Mouse (Mus musculus) neural tube, embryonic 12.5 days (tissue): ENCODE measurements at regions not wholly inside any gene's neighbourhood (a gene's known extent, or its start where the extent isn't known, plus 50 kb on each side); places are given as distances from the start of the nearest gene placed in this dataset.

ENCODE experiments used
- ATAC-seq: fragments of 200-750 bp; cut with Nextera tagmentation; 2 replicates; pipeline ENCODE4 v1.8.0; 2017; ENCODE audit warnings: low read depth, mild to moderate bottlenecking, moderate TSS enrichment, moderate library complexity; ENCODE audit not compliant: low FRiP score
- H3K27ac ChIP-seq: fragments of 300-500 bp; sonication (generic); 2 replicates; pipeline ENCODE4 v1.5.1; 2016
- H3K27me3 ChIP-seq: fragments of 300-500 bp; sonication (generic); replicated peaks from 2 replicates; pipeline ENCODE4 v1.6.1; 2016; ENCODE audit warnings: mild to moderate bottlenecking
- H3K36me3 ChIP-seq: fragments of 300-500 bp; sonication (generic); 2 replicates; pipeline ENCODE4 v1.6.1; 2016; ENCODE audit warnings: mild to moderate bottlenecking
- H3K4me1 ChIP-seq: fragments of 300-500 bp; sonication (generic); 2 replicates; pipeline ENCODE4 v1.6.1; 2016
- H3K4me2 ChIP-seq: fragments of 300-500 bp; sonication (generic); replicated peaks from 2 replicates; pipeline ENCODE4 v1.6.1; 2016; ENCODE audit warnings: mild to moderate bottlenecking
- H3K4me3 ChIP-seq: fragments of 300-500 bp; sonication (generic); 2 replicates; pipeline ENCODE4 v1.5.1; 2016
- H3K9ac ChIP-seq: fragments of 300-500 bp; sonication (generic); 2 replicates; pipeline ENCODE4 v1.6.1; 2016; ENCODE audit warnings: mild to moderate bottlenecking
- H3K9me3 ChIP-seq: fragments of 300-500 bp; sonication (generic); 2 replicates; pipeline ENCODE4 v1.6.1; 2016; ENCODE audit warnings: mild to moderate bottlenecking
- WGBS: fragments of 180-500 bp; shearing (Covaris S2); methylation state at CpG from one replicate; pipeline ENCODE4 v1.1.7; 2016; 5-methylcytosine and 5-hydroxymethylcytosine counted together

DNA sequence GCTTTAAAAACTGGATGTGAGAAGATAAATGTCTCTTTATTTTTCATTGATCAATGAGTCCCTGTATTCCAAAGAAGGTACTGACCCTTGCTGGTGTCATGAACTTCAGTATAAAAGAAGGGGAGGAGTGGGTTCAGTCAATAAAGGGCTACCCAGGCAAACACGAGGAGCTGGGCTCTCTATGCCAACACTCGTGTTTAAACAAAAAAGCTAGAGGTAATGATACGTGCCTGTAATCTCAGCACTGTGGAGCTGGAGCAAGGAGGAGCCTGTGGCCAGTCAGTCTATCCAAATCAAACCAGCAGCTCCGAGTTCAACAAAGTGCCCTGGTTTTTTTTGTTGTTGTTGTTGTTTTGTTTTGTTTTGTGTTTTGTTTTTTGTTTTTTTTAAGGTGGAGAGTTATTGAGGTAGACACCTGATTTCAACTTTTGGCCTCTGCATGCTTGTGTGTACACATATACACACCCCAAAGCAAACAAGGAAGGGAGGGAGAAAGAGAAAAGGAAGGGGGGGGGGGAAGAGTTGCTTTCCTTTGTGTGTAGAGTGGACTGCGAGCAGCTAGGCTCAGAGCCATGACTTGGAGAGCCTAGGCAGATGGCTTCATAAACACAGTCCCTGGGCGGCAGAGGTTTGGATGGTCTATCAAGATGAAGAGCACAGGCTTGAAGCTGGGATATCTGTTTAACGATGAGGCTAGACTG lies 174.2 kb upstream of the Cxcr4 start:
- H3K9me3 ChIP-seq, result no peaks in the 10 kb centered on the region
- no peak overlapping the region for H3K9ac ChIP-seq
- H3K4me3 ChIP-seq, result no peak overlapping the region
- no peak for ATAC-seq
- no peak overlapping the region for H3K4me2 ChIP-seq
- no peaks in the 10 kb centered on the region for H3K36me3 ChIP-seq
- WGBS, result 47% methylated on average over 7 of the region's 7 CpGs
- peaks cover 14% of the 10 kb centered on the region; the same call in 1 of the 2 replicates for H3K27me3 ChIP-seq
- no peak overlapping the region for H3K27ac ChIP-seq
- H3K4me1 ChIP-seq, result no peaks in the 10 kb centered on the region

DNA sequence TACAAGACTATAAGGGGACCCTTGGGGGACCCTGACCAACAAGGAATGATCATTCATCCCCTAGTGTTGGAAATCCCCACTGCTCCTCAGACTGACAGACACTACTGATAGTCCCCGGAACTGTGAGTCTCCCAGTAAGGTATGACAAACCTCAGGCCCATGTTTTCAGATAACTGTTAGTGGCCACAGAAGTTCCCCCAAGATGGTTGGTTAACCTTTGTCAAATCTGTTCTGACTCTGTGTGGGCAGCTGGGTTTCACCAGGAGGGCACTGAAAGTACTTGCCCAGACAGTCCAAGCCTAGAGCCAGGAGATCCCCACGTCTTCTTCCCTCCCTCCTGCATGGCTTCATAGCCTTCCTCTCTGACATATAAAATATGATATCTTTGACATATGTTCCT lies 173.5 kb upstream of the Cxcr4 start:
- Histone ChIP-seq H3K36me3 (no peaks in the 10 kb centered on the region), H3K9me3 (no peaks in the 10 kb centered on the region), H3K4me2 (no peak overlapping the region), H3K9ac (no peak overlapping the region), H3K4me1 (no peaks in the 10 kb centered on the region), H3K27ac (no peak overlapping the region), H3K27me3 (peaks cover 14% of the 10 kb centered on the region; the same call in 1 of the 2 replicates), H3K4me3 (no peak overlapping the region)
- 77% methylated on average over 2 of the region's 2 CpGs for WGBS
- ATAC-seq, result no peak

DNA sequence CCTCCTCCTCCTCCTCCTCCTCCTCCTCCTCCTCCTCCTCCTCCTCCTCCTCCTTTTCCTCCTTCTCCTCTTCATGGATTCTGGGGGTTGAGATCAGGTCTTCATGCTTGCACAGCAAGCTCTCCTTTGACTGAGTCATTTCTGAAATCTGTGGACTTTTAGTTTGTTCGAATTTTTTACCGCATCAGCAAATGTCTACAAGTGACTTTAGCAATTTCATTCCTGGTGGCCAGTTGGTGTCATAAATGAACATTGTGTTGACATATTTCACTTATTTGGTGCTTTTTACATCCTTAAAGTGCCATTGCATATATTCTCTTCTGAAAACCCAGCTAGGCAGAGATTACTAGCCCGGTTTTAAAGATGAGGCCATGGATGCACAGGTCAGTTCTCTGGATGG lies 173.0 kb upstream of the Cxcr4 start:
- Histone ChIP-seq H3K4me2 (no peak overlapping the region), H3K9me3 (no peaks in the 10 kb centered on the region), H3K4me1 (no peaks in the 10 kb centered on the region), H3K27me3 (peaks cover 14% of the 10 kb centered on the region; the same call in 1 of the 2 replicates), H3K36me3 (no peaks in the 10 kb centered on the region), H3K27ac (no peak overlapping the region), H3K4me3 (no peak overlapping the region), H3K9ac (no peak overlapping the region)
- no peak for ATAC-seq
- WGBS, result 90% methylated on average over 3 of the region's 3 CpGs

DNA sequence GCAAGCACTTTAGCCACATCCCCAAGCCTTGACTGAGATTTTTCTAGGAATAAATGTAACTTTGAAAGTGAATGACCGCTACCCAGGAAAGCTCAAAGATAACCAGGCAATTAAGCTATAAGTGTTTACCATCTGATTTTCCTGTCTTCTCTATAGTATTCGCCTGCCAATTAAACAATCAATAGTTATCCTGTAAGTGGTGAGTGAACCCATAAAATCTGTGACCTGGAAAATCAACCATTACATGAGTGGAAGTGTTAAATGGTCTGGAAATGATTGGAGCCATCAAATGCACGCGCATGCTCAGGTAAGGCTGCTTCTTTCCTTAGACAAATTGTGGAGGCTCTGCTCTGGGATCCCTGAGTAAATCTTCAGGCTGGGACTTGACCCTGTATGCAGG lies 170.8 kb upstream of the Cxcr4 start:
- ATAC-seq, result no peak
- Histone ChIP-seq H3K9me3 (no peaks in the 10 kb centered on the region), H3K27me3 (peaks cover 12% of the 10 kb centered on the region; the same call in 1 of the 2 replicates), H3K27ac (no peak overlapping the region), H3K36me3 (no peaks in the 10 kb centered on the region), H3K9ac (no peak overlapping the region), H3K4me3 (no peak overlapping the region), H3K4me1 (no peaks in the 10 kb centered on the region), H3K4me2 (no peak overlapping the region)
- 38% methylated on average over 4 of the region's 4 CpGs for WGBS

DNA sequence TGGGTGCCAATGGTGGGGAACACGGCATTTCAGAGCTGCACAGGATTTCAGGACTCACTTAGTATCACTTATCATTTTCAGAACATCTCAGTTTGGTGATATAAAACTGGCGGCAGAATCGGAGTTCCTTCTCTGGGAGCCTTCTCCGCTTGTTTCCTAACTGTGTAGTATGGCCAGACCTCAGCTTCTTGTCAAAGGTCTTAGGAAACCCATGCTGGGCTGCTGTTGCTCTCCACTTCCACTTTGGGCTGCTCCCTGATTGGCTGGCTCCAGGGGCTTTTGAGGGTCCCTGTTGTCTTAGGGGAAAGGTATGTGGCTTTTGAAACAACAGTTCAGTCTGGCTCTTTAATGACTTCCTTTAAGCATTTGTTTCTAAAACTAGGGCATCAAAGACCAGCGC lies 170.0 kb upstream of the Cxcr4 start:
- ATAC-seq, result no peak
- no peaks in the 10 kb centered on the region for H3K36me3 ChIP-seq
- no peaks in the 10 kb centered on the region for H3K9me3 ChIP-seq
- no peak overlapping the region for H3K27ac ChIP-seq
- H3K4me1 ChIP-seq, result no peaks in the 10 kb centered on the region
- no peak overlapping the region for H3K4me3 ChIP-seq
- no peak overlapping the region for H3K4me2 ChIP-seq
- H3K9ac ChIP-seq, result no peak overlapping the region
- 72% methylated on average over 5 of the region's 5 CpGs for WGBS
- H3K27me3 ChIP-seq, result peaks cover 12% of the 10 kb centered on the region; the same call in 1 of the 2 replicates

DNA sequence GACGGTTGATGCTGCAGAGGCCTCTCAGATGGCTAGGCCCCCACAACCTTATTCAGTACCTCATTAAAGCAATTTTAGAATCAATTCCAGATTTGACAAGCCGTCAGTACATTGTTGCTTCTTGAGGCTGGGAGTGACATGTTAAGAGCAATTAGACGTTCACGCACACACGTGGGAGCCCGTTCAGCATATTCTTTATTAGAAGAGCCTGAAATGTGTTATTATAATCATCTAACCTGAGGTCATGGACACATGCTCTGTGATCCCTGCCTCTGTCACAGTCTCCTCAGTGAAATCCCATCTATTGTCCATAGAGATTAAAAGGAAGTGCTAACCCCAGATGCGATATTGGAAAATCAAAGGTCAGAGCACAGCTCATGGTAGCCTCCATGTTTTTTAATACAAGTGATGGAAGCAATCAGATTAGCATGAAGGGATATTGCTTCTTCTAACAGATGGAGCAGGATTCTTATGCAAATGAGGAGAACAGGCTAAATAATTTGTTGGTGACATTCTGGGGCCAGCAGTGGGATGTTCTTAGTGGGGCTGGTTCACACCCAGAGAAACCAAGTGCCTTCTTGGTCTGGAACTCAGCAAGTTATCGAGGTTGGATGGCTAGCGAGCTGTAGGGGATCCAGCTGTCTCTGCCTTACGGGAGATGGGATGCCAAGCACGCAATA lies 166.8 kb upstream of the Cxcr4 start:
- Histone ChIP-seq H3K9me3 (no peaks in the 10 kb centered on the region), H3K4me2 (no peak overlapping the region), H3K27ac (no peak overlapping the region), H3K4me3 (no peak overlapping the region), H3K9ac (no peak overlapping the region), H3K36me3 (no peaks in the 10 kb centered on the region), H3K27me3 (no peaks in the 10 kb centered on the region), H3K4me1 (no peaks in the 10 kb centered on the region)
- 82% methylated on average over 11 of the region's 11 CpGs for WGBS
- no peak for ATAC-seq

DNA sequence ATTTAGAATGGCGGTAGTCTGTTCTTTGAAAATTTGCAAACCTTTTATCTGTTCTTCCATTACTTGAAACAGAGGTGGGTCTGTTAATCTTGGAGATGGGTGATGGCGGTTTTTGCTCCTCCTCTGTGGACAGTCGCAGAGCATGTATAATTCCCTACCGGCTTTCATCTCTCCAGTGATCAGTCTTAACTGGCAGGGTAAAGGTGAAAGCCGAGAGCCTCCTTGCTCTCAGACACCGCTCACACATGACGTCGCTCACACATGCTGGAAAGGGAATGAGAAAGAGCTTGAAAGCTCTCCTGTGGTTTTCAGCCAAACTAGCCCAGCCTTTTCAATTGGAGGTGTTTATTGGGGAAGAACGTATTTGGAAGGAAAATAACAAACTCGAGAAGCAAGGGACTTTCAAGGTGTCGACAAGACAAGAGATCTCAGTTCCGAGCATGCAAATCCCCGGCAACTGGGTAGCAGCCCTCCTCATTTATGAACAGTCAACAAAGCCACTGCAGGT lies 166.3 kb upstream of the Cxcr4 start:
- Histone ChIP-seq H3K4me3 (no peak overlapping the region), H3K27me3 (no peaks in the 10 kb centered on the region), H3K27ac (no peak overlapping the region), H3K4me2 (no peak overlapping the region), H3K36me3 (no peaks in the 10 kb centered on the region), H3K9me3 (no peaks in the 10 kb centered on the region), H3K9ac (no peak overlapping the region), H3K4me1 (0 out of 2 replicates have a peak, but pooled peaks cover 4% of the 10 kb centered on the region)
- no peak for ATAC-seq
- WGBS, result 84% methylated on average over 13 of the region's 13 CpGs

DNA sequence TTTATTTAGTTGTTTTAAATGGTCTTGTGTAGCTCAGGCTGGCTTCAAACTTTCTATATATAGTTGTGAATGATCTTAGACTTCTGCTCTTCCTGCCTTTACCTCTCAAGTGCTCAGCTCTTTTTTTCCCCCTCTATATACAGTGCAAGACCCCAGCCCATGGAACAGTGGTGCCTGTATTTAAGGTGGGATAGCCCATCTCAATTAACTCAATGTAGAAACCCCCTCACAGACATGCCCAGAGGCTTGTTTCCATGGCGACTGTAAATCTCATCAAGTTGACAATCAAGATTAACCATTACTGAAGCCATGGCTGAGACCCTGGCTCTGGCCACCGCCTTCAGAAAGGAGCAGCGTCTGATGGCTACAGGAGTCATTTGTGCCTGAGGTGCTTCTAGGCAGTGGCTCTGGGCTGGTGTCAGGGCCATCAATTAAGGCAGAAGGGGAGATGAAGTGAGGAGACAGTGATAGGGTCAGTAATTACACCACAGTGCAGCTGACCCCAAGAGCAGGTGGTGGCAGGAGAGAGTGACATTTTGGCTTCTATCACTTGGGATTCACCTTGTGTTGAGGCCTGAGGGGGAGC lies 161.4 kb upstream of the Cxcr4 start:
- no peaks in the 10 kb centered on the region for H3K9me3 ChIP-seq
- no peaks in the 10 kb centered on the region for H3K36me3 ChIP-seq
- no peaks in the 10 kb centered on the region for H3K27me3 ChIP-seq
- 46% methylated on average over 3 of the region's 3 CpGs for WGBS
- no peak overlapping the region for H3K4me3 ChIP-seq
- no peak for ATAC-seq
- no peak overlapping the region for H3K27ac ChIP-seq
- H3K4me1 ChIP-seq, result 0 out of 2 replicates have a peak, but pooled peaks cover 4% of the 10 kb centered on the region
- no peak overlapping the region for H3K4me2 ChIP-seq
- no peak overlapping the region for H3K9ac ChIP-seq

DNA sequence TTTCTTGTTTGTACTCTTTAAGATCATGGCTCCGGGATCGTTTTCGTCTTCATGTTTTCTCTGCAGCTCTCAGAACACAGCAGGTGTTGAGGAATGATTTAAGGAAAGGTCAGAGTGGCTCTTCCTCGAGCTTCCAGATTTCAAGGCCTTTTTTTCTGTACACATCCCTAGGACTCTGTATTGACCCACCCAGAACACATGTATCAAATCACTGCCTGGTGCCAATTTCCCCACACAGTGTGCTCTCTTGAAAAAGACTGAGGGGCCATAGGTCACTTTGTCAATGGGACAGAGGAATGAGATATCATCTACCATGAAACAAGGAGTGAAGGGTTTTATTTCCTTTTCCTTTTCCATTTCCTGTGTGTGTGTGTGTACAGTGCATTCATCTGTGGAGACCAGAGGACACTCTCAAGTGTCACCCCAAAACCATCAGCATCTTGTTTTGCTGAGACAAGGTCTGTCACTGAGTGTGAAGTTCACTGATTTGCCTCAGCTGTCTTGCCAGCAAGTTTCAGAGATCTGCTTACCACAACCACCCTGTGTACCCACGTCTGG lies 157.4 kb upstream of the Cxcr4 start:
- no peak for ATAC-seq
- 64% methylated on average over 5 of the region's 5 CpGs for WGBS
- H3K9me3 ChIP-seq, result no peaks in the 10 kb centered on the region

DNA sequence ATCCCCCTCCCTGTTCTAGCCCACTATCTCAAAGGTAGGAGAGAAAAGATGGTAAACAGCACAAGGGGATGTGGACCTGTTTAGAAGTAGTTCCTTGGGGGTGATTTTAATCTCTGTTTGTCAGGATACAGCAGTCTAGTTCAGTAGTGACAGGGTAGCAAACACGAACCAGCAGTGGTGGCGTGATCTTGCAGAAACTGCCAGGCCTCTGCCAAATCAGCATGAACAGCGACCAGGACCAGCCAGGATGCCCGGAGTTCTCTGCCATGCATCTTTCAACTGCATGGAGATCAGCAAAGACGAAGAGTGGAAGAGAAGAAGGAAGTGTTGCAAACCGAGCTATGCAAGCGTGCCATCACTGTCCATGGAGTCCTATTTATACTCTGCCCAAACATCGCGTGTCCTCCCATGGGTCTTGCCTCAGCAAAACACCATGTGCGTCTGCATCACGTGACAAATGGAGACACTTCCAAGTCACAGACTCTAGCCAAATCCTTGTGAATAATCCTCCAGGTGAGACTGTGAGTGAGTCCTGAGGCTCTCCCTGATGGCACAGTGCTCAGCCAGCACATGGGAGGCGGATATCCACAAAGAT lies 155.2 kb upstream of the Cxcr4 start:
- Histone ChIP-seq H3K27ac (no peak overlapping the region), H3K9ac (no peak overlapping the region), H3K36me3 (no peaks in the 10 kb centered on the region), H3K9me3 (no peaks in the 10 kb centered on the region), H3K4me2 (no peak overlapping the region), H3K4me1 (no peaks in the 10 kb centered on the region), H3K4me3 (no peak overlapping the region), H3K27me3 (no peaks in the 10 kb centered on the region)
- 94% methylated on average over 12 of the region's 12 CpGs for WGBS
- no peak for ATAC-seq

More for the DNA sequence above, 157.4 kb upstream of the Cxcr4 start:
- Histone ChIP-seq H3K4me3 (no peak overlapping the region), H3K4me1 (0 out of 2 replicates have a peak, but pooled peaks cover 4% of the 10 kb centered on the region), H3K4me2 (no peak overlapping the region), H3K9ac (no peak overlapping the region), H3K27me3 (no peaks in the 10 kb centered on the region), H3K27ac (no peak overlapping the region), H3K36me3 (no peaks in the 10 kb centered on the region)

DNA sequence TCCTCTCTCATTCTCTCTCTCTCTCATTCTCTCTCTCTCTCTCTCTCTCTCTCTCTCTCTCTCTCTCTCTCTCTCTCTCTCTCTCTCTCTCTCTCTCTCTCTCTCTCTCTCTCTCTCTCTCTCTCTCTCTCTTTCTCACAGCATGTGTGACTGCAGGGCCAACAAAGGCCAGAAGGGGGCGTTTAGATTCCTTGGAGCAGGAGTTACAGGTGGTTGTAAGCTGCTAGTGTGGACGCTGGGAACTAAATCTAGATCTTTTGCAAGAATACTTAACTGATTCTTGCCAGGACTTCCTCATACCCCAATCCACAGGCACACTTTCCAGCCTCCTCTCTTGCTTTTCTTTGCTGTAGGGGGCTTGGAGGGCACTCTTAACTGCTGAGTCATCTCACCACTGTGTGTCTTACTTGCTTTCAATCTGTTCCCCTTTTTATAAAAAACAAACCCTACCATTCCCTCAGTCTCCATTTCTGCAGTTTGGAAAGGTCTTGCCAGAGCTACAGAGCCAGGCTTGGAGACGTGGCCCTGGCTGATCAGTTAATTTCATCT lies 154.4 kb upstream of the Cxcr4 start:
- H3K4me1 ChIP-seq, result no peaks in the 10 kb centered on the region
- H3K36me3 ChIP-seq, result no peaks in the 10 kb centered on the region
- no peak overlapping the region for H3K27ac ChIP-seq
- 68% methylated on average over 3 of the region's 3 CpGs for WGBS
- no peak overlapping the region for H3K9ac ChIP-seq
- H3K27me3 ChIP-seq, result no peaks in the 10 kb centered on the region
- ATAC-seq, result no peak
- H3K9me3 ChIP-seq, result no peaks in the 10 kb centered on the region
- H3K4me2 ChIP-seq, result no peak overlapping the region
- H3K4me3 ChIP-seq, result no peak overlapping the region

DNA sequence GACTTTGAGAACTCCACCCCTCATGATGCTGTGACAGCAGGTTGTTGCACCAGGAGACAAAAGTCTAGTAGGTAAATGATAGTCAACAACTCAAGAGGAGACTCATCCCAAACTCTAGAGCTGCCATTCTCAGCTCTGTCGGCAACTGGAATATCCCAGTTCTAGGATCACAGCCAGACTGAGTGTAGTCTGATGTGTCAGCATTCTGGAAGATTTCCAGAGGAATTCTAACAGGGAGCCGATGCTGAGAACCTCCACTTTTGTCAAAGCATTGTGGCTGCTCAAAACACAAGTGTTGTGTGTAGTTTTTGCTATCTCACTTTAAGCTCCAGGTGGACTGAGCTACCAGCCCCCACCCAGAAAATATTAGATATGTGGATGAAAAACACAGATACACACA lies 148.5 kb upstream of the Cxcr4 start:
- no peak for ATAC-seq
- Histone ChIP-seq H3K4me1 (no peaks in the 10 kb centered on the region), H3K4me3 (no peak overlapping the region), H3K9me3 (0 out of 2 replicates have a peak, but pooled peaks cover 4% of the 10 kb centered on the region), H3K27ac (no peak overlapping the region), H3K9ac (no peak overlapping the region), H3K36me3 (no peaks in the 10 kb centered on the region), H3K27me3 (no peaks in the 10 kb centered on the region), H3K4me2 (no peak overlapping the region)
- WGBS, result 95% methylated on average over 2 of the region's 2 CpGs
